Mouse (Mus musculus) cerebellum, postnatal 25 days (tissue): Measurements from ENCODE around the gene Rom1.
"Not testable (repeated sequence)": the region's sequence is repeated elsewhere in the genome, so short reads cannot be mapped to it uniquely, and the experiment has no call there.

Experiments used
- DNase-seq, 2 experiments: peaks; one replicate each; pipeline ENCODE4 v3.0.0; 2021; ENCODE audit warnings: mixed read lengths in 2 of 2

Rom1 gene

GRCm38 (mm10) chr19:8896231-8896630, 32.9 kb downstream of the Rom1 start:
- DNase-seq: not testable (repeated sequence)

- DNase-seq: peak in 1 of 2 experiments; percentile 39
Observed at GRCm38 (mm10) chr19:8895397-8895960, 33.7 kb downstream of the Rom1 start.

- DNase-seq: peak; percentile 90 to 91
Observed at GRCm38 (mm10) chr19:8892829-8893766, 36.1 kb downstream of the Rom1 start, which contains the start of gene Ints5. TSS of gene Ints5 (plus strand) at chr19:8893005.

GRCm38 (mm10) chr19:8888511-8889385, 40.4 kb downstream of the Rom1 start, which contains the start of the genes 1810009A15Rik and Gm49416:
TSS of gene 1810009A15Rik (plus strand) at chr19:8888853.
TSS of gene Gm49416 (plus strand) at chr19:8888926.
- peak; percentile 93 to 97 for DNase-seq

GRCm38 (mm10) chr19:8887585-8888463, 41.3 kb downstream of the Rom1 start:
- no peak for DNase-seq

- no peak for DNase-seq
Observed at GRCm38 (mm10) chr19:8886916-8887584, 42.1 kb downstream of the Rom1 start.

GRCm38 (mm10) chr19:8883616-8884015, 45.5 kb downstream of the Rom1 start, which contains the start of the genes Lbhd1 and Gm49403:
TSS of gene Lbhd1 (plus strand) at chr19:8883732.
TSS of gene Gm49403 (plus strand) at chr19:8883930.
- no peak for DNase-seq

GRCm38 (mm10) chr19:8881034-8881392, 48.1 kb downstream of the Rom1 start:
- no peak for DNase-seq

- DNase-seq: peak; percentile 89 to 92
Observed at GRCm38 (mm10) chr19:8880311-8881033, 48.7 kb downstream of the Rom1 start, which contains the start of gene Uqcc3. TSS of gene Uqcc3 (minus strand) at chr19:8880923.
